Mouse (Mus musculus) kidney, postnatal 25 days (tissue): ENCODE measurements at regions not wholly inside any gene's neighbourhood (a gene's known extent, or its start where the extent isn't known, plus 50 kb on each side); places are given as distances from the start of the nearest gene placed in this dataset.

Source experiments
- DNase-seq, 2 experiments: peaks; one replicate each; pipeline ENCODE4 v3.0.0; 2021; ENCODE audit warnings: mixed read lengths in 2 of 2

- DNase-seq: no peak
Observed at GRCm38 (mm10) chr12:27481230-27481629, 138.9 kb upstream of the Sox11 start.

GRCm38 (mm10) chr12:27479601-27480001 is 137.2 kb upstream of the Sox11 start:
- no peak for DNase-seq

DNA sequence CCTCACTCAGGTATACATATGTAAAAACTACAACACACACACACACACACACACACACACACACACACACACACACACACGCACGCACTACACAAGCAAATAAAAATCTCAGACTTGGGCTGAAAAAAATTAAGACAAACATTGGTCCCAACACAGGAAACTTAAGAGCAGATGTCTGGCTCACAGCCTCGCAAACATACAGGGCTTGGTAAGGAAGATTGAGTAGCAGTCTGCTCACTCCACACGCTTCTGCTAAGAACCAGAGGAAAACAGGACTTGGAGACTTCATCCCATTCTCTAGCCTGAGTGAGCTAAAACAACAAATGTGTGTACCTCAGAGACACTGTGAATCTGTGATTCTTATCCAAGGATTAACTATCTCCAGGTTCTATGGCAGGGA is 132.3 kb upstream of the Sox11 start:
- DNase-seq: no peak

- no peak for DNase-seq
Observed at GRCm38 (mm10) chr12:27471557-27471956, 129.2 kb upstream of the Sox11 start.

DNA sequence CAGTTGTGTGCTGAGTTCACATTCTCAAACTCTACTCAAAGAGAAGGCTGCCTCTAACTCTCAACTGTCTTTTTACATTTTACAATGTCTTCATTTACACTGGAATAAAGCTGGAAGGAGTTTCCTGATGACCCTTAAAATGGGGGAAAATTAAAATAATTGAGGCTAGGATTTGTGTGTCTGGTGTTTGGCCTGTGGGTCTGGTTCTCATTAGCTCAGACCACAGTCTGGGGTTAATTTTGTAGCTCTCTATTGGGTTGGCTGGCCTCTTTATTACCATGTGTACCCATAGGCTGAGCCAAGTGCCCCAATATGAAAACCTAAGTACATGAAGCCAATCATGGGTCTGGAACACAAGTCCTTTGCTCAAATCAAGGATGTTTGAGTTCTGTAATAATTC is 128.0 kb upstream of the Sox11 start:
- no peak for DNase-seq

DNA sequence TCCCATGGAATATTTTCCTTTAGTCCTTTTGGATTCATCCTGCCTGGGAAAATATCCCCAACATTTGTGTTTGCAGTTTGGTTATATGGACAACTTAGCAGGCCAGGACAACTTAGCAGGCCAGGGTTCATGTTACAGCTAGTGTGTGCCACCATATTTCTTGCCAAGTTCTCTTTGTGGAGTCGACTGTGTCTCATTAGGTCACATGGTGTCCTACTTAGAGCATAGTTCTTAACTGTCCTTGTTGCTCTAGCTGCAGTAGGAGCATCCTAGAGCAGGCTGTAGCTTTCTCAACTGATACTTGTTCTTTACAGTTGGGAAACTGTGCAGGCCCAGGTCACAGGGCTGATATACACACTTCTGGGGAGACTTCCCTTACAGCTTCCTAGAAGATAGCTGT is 126.4 kb upstream of the Sox11 start:
- no peak for DNase-seq

GRCm38 (mm10) chr12:27468141-27468540 is 125.8 kb upstream of the Sox11 start:
- no peak for DNase-seq

- DNase-seq: no peak
Observed at GRCm38 (mm10) chr12:27465499-27466150, 123.3 kb upstream of the Sox11 start.

- no peak for DNase-seq
Observed at GRCm38 (mm10) chr12:27458674-27459073, 116.3 kb upstream of the Sox11 start.

- DNase-seq: peak in 1 of 2 experiments; percentile 10
Observed at GRCm38 (mm10) chr12:27437661-27438345, 95.4 kb upstream of the Sox11 start.

DNA sequence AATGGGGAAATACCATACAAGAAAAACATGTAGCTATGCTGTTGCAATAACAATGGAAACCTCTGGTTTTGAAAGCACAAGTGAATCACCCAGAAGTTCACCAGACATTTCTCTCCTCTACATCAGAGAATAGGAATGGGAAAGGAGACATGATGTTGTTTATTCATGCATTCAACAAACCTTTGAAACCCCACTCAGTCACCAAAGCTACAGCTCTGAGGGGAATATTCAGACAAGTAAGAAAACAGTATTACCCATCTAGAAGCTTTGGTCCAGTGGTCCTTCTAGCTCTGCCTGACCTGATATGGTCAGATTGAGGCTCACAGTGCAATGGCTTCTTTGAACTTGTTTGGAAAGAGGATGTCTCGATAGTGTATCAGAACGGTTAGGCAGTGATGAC is 89.0 kb upstream of the Sox11 start:
- DNase-seq: no peak

- DNase-seq: no peak
Observed at GRCm38 (mm10) chr12:27417387-27418009, 75.1 kb upstream of the Sox11 start.

GRCm38 (mm10) chr12:27410555-27410954 is 68.2 kb upstream of the Sox11 start:
- no peak for DNase-seq

DNA sequence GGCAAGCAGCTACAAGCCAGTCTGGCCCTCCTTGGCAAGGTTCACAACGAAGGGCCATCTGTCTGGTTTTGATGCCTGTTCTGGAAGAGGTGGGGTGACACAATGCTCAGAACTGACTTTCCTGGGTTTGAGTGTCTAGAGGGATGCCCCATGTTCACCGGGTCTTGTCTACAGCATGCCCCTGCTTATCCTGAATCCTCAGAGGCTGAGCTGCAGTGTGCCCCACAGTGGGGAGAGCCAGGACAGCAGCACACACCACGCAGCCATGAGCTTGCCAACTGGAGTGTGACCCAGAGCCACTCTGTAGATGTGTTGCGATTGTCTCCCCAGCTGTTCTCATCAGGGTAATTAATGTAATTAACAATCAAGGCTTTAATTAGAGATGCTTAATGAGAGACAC is 66.1 kb upstream of the Sox11 start:
- no peak for DNase-seq

- DNase-seq: no peak
Observed at GRCm38 (mm10) chr12:27399392-27399791, 57.0 kb upstream of the Sox11 start.
